Mouse (Mus musculus): Measurements from ENCODE around the gene Fam214a. TPM values are rescaled to one million over a fixed set of nuclear protein-coding genes. Genes with fewer than 3 reads are reported as not detected.

Gene Fam214a
- 86.2 and 101 TPM in 2 replicates for total RNA-seq (2017)

DNA sequence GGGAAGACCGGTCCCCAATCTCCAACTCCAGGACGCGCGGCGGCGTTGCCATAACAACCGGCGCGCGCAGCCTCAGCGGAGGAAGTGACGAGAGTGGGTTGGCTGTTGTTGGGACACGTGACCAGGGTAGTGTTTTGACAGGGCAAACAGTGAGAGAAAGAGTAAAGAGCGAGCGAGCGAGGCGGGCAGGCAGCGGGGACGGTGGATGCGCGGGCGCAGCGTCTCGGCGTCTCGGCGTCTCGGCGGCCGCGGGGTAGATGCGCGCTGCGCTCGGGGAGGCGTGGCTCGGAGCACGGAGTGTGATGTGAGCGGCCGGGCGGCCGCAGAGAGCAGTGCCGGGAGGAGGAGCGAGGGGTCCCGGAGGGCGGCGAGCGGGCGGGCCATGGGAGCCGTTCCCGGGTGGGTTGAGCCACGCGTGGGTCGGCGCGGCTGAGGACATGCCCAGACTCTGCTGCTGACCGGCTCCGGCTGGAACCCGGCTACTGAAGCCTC, at the start of gene Fam214a:
Fam214a (plus strand) TSS at position 129 of the 492 bp plus-strand sequence.
- peak; percentile 82 for ATAC-seq (ENCODE audit: extremely low read depth, insufficient number of reproducible peaks, low FRiP score, poor library complexity, severe bottlenecking)

DNA sequence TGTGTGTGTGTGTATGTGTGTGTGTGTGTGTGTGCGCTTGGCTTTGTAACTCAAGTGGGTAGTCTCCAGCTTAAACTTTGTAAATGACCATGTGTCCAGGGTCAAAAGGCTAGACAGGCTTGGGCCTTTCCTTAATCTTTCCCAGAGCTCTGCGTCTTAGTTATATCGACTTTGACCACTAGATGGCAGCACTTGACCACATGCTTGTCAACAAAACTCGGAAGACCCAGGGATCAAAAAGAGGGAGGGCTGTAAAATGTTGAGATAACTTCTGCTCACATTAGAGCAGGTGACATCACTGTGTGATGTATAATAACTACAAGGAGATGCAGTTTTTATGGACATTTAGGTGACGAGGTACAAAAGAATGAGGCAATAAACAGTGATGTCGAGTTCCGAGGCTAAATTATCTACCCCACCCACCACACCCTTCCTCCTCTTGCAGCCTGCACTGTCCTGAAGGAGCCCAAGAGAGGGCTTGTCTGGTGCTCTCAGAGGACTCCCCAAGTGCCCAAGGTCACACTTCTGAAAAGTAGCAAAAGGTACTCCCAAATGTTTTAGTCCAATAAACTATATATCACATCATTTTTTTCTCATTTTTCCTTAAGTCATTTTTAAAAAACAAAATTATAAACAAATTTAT, 47.7 kb upstream of the Fam214a start:
- peak; percentile 69; the same call in 1 of the 2 replicates for ATAC-seq (ENCODE audit: extremely low read depth, insufficient number of reproducible peaks, low FRiP score, poor library complexity, severe bottlenecking)

DNA sequence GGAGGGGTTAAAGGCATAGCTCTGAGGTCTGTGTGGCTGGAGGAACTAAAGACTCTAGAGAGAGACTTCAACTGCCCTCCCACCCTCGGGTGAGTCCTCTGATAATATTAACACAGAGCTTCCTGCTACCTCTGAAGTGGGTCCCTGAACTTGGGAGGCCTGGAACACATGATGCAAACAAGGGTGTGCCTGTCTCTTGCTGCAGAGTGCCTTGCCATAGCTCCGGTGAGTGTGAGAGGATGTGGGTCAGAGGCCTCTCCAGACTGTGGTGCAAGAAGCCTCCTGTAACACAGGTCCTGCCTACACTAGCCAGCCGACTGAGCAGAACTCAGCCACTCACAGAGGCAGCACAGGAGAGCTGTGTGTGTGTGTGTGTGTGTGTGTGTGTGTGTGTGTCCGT, 45.7 kb upstream of the Fam214a start:
- ATAC-seq (ENCODE audit: extremely low read depth, insufficient number of reproducible peaks, low FRiP score, poor library complexity, severe bottlenecking) = peak; percentile 31; the same call in 1 of the 2 replicates

GRCm38 (mm10) chr9:74909245-74909644, 43.4 kb upstream of the Fam214a start:
- no peak for ATAC-seq (ENCODE audit: extremely low read depth, insufficient number of reproducible peaks, low FRiP score, poor library complexity, severe bottlenecking)

DNA sequence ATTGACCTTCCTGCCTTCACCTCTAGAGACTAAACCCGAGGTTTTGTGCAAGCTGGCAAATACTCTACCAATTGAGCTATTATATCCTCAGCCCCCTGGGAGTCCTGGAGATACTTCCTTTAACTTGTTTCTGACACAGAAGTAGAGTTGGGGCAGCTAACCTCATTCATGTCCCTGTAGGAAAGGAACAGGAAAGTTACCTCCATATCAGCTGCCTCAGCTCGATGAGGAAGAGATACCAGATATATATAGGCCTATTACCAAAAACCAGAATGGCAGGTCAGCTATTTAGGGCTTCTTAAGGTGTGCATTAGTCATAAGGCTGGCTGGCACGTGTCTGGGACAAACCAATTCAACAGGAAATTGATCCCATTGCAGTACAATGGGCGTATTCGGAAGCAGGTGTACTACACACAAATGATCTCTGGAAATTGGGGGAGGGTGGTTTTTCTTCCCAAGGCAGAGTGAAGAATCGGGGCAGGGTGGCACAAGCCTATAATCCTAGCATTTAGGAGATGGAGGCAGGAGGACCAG, 42.4 kb upstream of the Fam214a start:
- no peak for ATAC-seq (ENCODE audit: extremely low read depth, insufficient number of reproducible peaks, low FRiP score, poor library complexity, severe bottlenecking)

DNA sequence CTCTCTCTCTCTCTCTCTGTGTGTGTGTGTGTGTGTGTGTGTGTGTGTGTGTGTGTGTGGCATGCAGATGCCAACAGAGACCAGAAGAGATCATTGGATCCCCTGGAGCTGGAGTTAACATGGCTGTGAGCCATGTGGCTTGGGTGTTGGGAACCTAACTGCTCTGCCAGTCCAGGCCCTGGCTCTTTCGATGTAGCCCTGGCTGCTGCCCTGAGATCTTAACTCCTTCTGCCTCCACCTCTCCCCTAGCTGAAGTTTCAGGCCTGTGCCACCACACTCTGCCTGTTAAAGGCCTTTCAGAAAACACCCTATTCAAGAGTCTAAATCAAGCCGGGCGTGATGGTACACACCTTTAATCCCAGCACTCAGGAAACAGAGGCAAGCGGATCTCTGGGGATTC, 41.3 kb upstream of the Fam214a start:
- no peak for ATAC-seq (ENCODE audit: extremely low read depth, insufficient number of reproducible peaks, low FRiP score, poor library complexity, severe bottlenecking)

DNA sequence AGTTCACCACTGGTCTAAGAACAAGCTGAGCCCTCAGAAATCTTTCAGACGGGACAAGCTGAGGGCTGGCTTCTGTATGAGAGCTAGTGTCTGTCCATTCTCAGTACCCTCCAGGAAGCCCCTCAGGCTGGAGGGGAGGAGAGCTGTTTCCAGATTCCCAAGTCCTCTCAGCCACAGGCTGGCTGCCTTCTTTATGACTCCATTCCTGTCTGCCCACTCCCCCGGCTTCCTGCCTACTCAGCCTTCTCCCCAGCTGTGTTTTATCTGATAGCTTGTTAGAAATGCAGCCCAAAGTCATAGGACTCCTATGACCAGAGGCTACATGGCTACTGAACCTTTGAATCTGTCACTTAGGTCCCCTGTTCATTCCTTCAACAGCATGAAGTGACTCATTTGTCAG, 40.8 kb upstream of the Fam214a start:
- no peak for ATAC-seq (ENCODE audit: extremely low read depth, insufficient number of reproducible peaks, low FRiP score, poor library complexity, severe bottlenecking)

GRCm38 (mm10) chr9:74912619-74913376, 39.9 kb upstream of the Fam214a start:
- no peak for ATAC-seq (ENCODE audit: extremely low read depth, insufficient number of reproducible peaks, low FRiP score, poor library complexity, severe bottlenecking)

- ATAC-seq (ENCODE audit: extremely low read depth, insufficient number of reproducible peaks, low FRiP score, poor library complexity, severe bottlenecking) = no peak
Observed at GRCm38 (mm10) chr9:74915611-74916010, 37.1 kb upstream of the Fam214a start.

DNA sequence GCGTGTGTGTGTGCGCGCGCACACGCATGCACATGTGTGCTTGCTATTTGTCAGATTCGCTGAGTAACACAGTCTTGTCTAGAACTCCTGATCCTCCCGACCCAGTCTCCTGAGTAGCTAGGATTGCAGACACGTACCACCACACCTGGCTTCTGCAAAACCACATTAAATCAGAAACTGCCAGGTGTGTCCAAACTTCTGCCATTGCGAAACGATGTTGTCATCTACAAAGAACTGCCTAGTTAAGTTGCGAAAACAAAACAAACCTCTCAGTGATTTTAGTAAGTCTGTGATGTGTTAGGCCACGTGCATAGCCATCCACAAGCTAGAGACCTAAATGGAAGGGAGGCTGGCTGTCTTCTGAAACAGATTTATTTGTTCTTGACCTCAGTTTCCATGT, 32.2 kb upstream of the Fam214a start:
- no peak for ATAC-seq (ENCODE audit: extremely low read depth, insufficient number of reproducible peaks, low FRiP score, poor library complexity, severe bottlenecking)

DNA sequence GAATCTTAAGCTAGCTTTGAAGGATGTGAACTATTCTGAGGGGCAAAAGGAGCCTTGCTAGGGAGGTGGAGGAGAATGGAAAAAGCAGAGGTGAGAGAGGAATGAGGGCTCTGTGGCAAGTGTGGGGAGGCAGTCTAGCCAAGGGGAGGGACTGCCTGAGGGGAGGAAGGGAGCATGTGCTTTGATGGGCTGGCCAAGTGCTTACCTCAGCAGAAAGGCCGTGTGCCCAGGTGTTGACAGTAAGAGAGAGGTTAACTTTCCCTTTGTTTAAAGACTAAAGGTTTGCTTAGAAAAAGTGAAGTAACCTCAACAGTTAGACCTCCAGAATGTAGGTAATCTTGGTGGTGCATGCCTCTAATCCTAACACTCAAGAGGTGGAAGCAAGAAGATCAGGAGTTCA, 31.3 kb upstream of the Fam214a start:
- ATAC-seq (ENCODE audit: extremely low read depth, insufficient number of reproducible peaks, low FRiP score, poor library complexity, severe bottlenecking) = no peak

DNA sequence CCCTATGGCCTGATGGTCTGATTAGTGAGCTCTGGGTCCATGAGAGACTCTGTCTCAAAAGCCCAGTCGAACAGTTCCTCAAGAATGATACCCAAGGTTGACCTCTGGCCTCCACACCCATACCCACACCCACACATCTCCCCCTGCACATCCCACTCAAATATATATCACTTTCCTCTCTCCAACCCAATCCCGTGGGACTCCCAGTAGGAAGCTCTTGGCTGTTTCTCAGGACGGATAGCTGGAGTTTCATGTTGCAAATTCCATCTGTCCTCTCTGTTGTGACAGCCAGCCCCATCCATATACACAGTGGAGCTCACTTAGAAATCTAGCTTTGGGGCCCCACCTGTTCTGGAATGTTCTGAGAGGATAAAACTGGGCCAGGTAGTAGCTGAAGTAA, 29.8 kb upstream of the Fam214a start:
- no peak for ATAC-seq (ENCODE audit: extremely low read depth, insufficient number of reproducible peaks, low FRiP score, poor library complexity, severe bottlenecking)

- no peak for ATAC-seq (ENCODE audit: extremely low read depth, insufficient number of reproducible peaks, low FRiP score, poor library complexity, severe bottlenecking)
Observed at GRCm38 (mm10) chr9:74923291-74923977, 29.2 kb upstream of the Fam214a start.

DNA sequence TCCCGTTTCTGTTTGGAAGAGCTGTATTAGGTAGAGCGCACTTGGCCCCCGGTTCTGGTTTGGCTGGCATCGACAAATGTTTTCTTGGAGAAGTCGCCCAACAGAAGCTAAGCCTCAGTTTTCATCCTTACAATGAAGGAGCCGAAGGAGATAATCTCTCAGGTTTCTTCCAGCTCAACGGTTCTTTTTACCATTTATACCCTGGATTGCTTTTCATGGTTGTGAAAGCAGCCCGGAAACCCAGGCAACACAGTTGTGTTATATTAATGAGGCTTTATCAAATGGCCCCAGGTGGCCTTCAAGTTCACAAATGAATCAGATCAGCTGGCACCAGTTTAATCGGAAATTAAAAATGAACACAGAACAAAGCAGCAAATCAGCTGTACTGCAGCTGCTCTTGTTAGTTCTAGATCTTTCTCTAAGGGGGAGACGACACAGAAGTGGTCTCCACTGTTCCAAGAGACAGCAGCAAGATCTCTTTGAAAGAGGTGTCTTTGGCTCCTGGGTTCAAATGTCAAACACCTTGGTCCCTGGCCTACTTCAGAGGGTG, 27.4 kb upstream of the Fam214a start:
- ATAC-seq (ENCODE audit: extremely low read depth, insufficient number of reproducible peaks, low FRiP score, poor library complexity, severe bottlenecking) = no peak

- ATAC-seq (ENCODE audit: extremely low read depth, insufficient number of reproducible peaks, low FRiP score, poor library complexity, severe bottlenecking) = no peak
Observed at GRCm38 (mm10) chr9:74929981-74930423, 22.7 kb upstream of the Fam214a start.

DNA sequence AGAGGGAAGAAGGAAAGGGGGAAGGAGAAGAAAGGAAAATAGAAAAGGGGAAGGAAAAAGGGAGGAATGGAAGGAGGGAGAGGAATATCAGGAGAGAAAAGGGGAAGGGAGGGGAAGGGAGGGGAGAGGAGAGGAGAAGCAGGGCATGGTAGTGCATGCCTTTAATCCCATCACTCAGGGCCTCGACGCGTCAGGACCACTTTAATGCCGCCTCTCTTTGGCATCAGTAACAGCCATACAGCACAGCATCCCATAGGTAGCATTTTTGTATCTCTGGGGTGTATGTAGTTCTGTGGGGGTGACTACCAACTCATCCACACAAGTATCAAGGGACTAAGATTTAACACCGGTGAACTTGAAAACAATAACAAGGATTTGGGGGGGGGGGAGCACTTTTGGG, 22.0 kb upstream of the Fam214a start:
- no peak for ATAC-seq (ENCODE audit: extremely low read depth, insufficient number of reproducible peaks, low FRiP score, poor library complexity, severe bottlenecking)

GRCm38 (mm10) chr9:74935289-74935688, 17.4 kb upstream of the Fam214a start:
- peak; percentile 46; the same call in 1 of the 2 replicates for ATAC-seq (ENCODE audit: extremely low read depth, insufficient number of reproducible peaks, low FRiP score, poor library complexity, severe bottlenecking)

DNA sequence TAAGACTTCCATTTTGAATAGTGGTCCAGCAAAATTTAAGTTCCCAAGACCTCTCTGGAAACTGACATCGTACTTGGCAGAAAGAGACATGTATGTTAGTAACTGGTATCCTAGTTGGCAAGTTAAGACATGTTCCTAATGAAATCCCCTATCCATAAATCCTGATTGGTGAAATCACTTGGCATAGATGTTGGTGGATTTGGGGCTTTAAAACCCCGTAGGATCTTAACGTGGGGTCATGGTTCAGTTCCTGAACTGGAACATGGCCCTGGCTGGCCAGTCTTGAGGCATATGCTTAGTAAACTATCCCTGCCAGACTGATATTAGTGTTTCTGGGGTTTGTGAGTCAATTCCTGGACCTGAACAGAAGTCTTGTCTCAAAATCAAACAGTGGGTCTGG, 14.9 kb upstream of the Fam214a start:
- ATAC-seq (ENCODE audit: extremely low read depth, insufficient number of reproducible peaks, low FRiP score, poor library complexity, severe bottlenecking) = no peak

Data from neutrophil, adult 5-6 weeks (primary cell).